Mouse (Mus musculus): ENCODE measurements at regions not wholly inside any gene's neighbourhood (a gene's known extent, or its start where the extent isn't known, plus 50 kb on each side); places are given as distances from the start of the nearest gene placed in this dataset.

DNA sequence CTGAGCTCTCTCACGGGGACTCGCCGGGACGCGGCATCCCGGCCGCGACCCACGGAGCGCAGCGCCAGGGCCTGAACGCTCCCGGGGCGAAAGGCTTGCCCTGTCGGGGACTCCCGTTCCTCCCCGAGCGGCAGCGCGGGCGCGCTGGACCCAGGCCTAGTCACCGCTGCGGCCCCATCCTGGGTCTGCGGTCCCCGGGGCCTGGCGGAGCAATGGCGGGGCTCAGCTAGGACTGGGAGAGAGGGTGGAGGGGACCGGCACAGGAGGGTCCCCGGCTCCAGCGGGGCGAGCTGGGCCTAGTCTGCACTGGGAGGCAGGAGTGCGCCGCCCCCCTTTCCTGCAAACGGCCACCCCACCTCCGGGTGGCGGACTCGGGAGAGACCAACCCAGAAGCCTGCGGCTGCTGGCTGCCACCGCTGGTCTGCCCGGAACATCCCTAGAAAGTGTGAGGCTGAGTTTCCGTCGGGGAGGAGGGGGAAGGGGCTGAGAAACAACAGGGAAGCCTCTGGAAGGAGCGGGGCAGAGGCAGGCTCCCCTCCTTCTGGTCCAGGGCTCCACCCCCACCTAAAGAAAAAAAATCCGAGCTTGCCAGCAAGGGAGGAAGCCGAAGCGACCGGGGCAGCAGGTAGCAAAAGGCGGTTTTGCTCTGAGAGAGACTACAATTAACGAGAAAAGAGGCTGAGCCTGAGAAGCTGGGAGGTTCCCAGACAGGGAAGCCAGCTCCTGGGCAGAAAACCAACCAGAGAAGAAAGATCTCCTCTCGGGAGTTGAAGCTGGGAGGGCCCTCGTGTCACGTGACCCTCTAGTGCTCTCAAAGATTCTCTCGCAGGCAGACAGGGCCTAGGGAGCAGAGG is 67.9 kb upstream of the Cplx2 start:
- Histone ChIP-seq H3K4me2 (peak overlapping the region; percentile 96), H3K27me3 (replicated peaks) (no peaks in the 10 kb centered on the region)
- under 1% methylated on average over 54 of the region's 54 CpGs for WGBS

DNA sequence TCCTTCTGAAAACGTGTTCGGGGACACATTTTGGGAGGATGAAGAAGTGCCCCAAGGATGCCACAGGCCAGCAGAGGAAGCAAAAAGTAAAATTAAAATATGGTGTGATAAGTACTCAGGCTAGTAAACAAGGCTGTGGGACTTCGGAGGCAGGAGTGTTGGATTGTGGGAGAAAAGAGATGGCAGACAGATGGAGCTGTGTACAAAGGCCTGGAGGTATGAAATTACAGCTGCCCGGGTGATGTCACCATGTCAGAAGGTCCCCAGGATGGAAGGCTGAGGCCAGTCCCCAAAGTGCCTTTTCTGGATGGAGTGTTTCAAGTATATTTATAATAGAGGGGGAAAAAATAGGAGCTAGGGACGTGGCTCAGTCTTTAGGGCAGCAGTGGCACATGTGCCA is 66.9 kb upstream of the Cplx2 start:
- no peak for ATAC-seq (ENCODE audit: low FRiP score)
- H3K27me3 ChIP-seq (replicated peaks): no peaks in the 10 kb centered on the region
- H3K4me2 ChIP-seq: peak overlapping the region; percentile 96
- 34% methylated on average over 5 of the region's 5 CpGs for WGBS
- peaks cover 38% of the 10 kb centered on the region for H3K4me1 ChIP-seq
- no peak overlapping the region; the same call in 1 of the 2 replicates for H3K4me3 ChIP-seq (replicated peaks)
- H3K9ac ChIP-seq (replicated peaks): no peak overlapping the region
- no peaks in the 10 kb centered on the region for H3K36me3 ChIP-seq
- no peaks in the 10 kb centered on the region for H3K9me3 ChIP-seq (replicated peaks)
- H3K27ac ChIP-seq (replicated peaks): peak overlapping the region; percentile 98

More for the DNA sequence above, 67.9 kb upstream of the Cplx2 start:
- peak; percentile 76 for ATAC-seq (ENCODE audit: low FRiP score)
- H3K9me3 ChIP-seq (replicated peaks): no peaks in the 10 kb centered on the region
- no peaks in the 10 kb centered on the region for H3K36me3 ChIP-seq
- H3K9ac ChIP-seq (replicated peaks): peak overlapping the region; percentile 96
- peak overlapping the region; percentile 98 for H3K27ac ChIP-seq (replicated peaks)
- H3K4me3 ChIP-seq (replicated peaks): peak overlapping the region; percentile 74
- peaks cover 31% of the 10 kb centered on the region for H3K4me1 ChIP-seq

DNA sequence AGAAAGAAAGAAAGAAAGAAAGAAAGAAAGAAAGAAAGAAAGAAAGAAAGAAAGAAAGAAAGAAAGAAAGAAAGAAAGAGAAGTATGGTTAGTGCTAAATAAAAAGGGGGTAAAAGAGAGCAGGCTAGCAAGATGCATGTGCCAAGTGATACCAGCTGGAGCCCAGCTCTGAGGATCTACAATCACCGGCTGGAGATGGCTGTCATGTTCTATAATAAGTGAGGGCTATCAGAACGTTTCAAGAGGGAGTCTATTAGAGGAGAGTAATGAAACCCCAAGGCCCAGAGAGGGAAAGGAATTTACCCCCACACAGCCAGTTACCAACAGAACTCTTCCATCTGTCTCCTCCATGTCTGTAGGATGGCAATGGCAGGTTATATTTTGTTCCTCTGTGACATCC is 62.6 kb upstream of the Cplx2 start:
- Histone ChIP-seq H3K27me3 (replicated peaks) (no peaks in the 10 kb centered on the region), H3K27ac (replicated peaks) (peak overlapping the region; percentile 64), H3K9me3 (replicated peaks) (no peaks in the 10 kb centered on the region), H3K36me3 (no peaks in the 10 kb centered on the region), H3K4me3 (replicated peaks) (no peak overlapping the region), H3K9ac (replicated peaks) (no peak overlapping the region), H3K4me2 (no peak overlapping the region), H3K4me1 (peaks cover 43% of the 10 kb centered on the region)
- no peak for ATAC-seq (ENCODE audit: low FRiP score)
- 31% methylated on average over 2 of the region's 2 CpGs for WGBS

DNA sequence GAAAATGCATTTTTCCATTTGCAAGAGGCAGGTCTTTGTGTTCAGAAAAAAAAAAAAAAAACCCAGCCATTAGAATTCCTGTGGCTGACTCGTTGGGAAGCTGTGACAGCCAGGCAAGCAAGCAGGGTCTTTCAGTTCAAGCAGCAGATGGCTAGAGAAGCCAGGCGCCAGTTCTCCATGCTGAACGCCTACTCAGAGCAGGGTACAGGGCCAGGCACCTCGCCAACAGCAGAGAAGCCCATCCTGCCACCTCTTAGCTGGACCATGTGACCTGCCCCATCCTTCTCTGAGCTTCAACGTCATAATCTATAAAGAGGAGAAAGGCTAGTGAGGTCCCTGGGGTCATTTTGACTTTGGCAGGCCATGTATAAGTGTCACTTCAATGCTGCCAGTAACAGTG is 61.8 kb upstream of the Cplx2 start:
- no peak overlapping the region for H3K9ac ChIP-seq (replicated peaks)
- H3K27ac ChIP-seq (replicated peaks): peak overlapping the region; percentile 64
- peak; percentile 45; the same call in 1 of the 2 replicates for ATAC-seq (ENCODE audit: low FRiP score)

GRCm38 (mm10) chr13:54310144-54310543 is 61.0 kb upstream of the Cplx2 start:
- Histone ChIP-seq H3K9me3 (replicated peaks) (no peaks in the 10 kb centered on the region), H3K27me3 (replicated peaks) (no peaks in the 10 kb centered on the region), H3K4me2 (no peak overlapping the region), H3K9ac (replicated peaks) (no peak overlapping the region), H3K4me1 (peaks cover 37% of the 10 kb centered on the region), H3K27ac (replicated peaks) (peak overlapping the region; percentile 64; the same call in 1 of the 2 replicates), H3K4me3 (replicated peaks) (no peak overlapping the region), H3K36me3 (no peaks in the 10 kb centered on the region)
- no peak for ATAC-seq (ENCODE audit: low FRiP score)
- 55% methylated on average over 4 of the region's 4 CpGs for WGBS

More for the DNA sequence above, 61.8 kb upstream of the Cplx2 start:
- H3K9me3 ChIP-seq (replicated peaks): no peaks in the 10 kb centered on the region
- no peak overlapping the region for H3K4me3 ChIP-seq (replicated peaks)
- H3K4me2 ChIP-seq: no peak overlapping the region
- H3K4me1 ChIP-seq: peaks cover 40% of the 10 kb centered on the region
- H3K27me3 ChIP-seq (replicated peaks): no peaks in the 10 kb centered on the region
- 25% methylated on average over 5 of the region's 5 CpGs for WGBS
- H3K36me3 ChIP-seq: no peaks in the 10 kb centered on the region

DNA sequence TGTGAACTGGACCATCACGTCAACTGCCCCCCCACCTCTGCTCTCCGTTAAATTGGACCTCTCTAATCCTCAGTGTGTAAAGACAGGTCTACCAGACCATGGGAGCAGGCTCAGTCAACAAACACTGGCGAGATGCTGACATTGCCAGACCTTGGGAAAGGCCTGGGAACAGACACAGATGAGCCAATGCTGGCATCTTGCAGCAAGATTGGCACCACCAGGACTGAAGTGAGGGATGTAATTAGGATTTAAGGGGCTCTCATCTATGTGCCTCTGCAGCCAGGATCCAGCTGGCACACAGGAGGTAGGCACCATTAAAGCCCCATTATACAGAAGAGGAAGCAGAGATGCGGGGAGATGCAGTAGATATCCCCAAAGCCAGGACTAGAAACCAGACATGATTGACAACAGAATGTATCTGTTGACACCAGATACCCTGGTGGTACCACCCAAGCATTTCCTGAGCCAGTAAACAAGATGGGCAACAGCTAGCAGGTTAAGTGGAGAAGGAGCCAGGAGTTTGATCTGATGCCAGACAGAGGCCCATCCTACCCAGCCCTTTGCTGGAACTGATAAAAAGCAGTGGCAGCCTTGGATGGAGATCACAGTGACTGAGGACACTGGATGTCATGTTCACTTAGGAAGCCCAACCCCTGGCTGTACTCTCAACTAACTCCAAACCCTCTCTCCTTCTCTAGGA is 59.7 kb upstream of the Cplx2 start:
- Histone ChIP-seq H3K9ac (replicated peaks) (no peak overlapping the region), H3K36me3 (no peaks in the 10 kb centered on the region), H3K4me2 (no peak overlapping the region), H3K27me3 (replicated peaks) (no peaks in the 10 kb centered on the region), H3K9me3 (replicated peaks) (no peaks in the 10 kb centered on the region), H3K27ac (replicated peaks) (no peak overlapping the region), H3K4me1 (peaks cover 37% of the 10 kb centered on the region), H3K4me3 (replicated peaks) (no peak overlapping the region)
- 85% methylated on average over 4 of the region's 4 CpGs for WGBS
- no peak for ATAC-seq (ENCODE audit: low FRiP score)

DNA sequence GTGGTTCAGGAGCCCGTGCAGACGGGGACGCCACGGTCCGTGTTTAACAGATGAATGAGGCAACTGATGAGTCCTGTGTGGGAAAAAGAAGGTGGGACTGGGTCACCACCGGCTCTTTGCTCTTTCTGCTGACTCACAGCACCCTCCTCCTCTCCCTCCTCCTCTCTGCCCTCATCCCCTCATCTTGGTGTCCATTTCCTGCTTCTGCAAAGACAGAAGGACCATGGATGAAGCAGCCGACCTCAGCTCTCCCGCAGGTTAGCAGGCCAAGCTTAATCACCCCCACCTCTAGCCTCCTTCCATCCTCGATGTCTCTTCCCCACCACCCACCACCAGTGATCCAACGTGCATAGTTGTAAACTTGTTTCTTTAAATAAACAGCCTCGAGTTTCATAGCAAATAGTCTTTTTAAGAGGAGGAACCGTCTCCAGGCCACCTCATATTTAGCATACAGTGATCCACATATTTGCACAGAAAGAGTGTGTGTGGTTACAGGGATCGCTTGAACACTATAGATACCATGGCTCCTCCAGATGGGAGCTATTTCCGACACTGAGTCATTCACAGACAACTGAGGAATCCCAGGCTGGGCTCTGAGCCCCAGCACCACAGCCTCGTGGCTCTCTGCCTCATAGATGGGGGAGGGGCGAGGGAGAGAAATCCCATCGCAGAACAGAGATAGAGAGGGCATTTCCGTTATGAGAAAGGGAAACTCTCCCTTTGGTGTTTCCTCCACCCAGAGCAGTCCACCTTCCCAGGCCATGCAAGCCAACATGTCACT is 58.6 kb upstream of the Cplx2 start:
- Histone ChIP-seq H3K27me3 (replicated peaks) (no peaks in the 10 kb centered on the region), H3K4me1 (peaks cover 32% of the 10 kb centered on the region), H3K36me3 (no peaks in the 10 kb centered on the region), H3K27ac (replicated peaks) (no peak overlapping the region), H3K4me3 (replicated peaks) (no peak overlapping the region), H3K9me3 (replicated peaks) (no peaks in the 10 kb centered on the region), H3K9ac (replicated peaks) (no peak overlapping the region), H3K4me2 (no peak overlapping the region)
- 79% methylated on average over 18 of the region's 18 CpGs for WGBS
- no peak for ATAC-seq (ENCODE audit: low FRiP score)

- Histone ChIP-seq H3K9me3 (replicated peaks) (no peaks in the 10 kb centered on the region), H3K4me2 (no peak overlapping the region), H3K27me3 (replicated peaks) (no peaks in the 10 kb centered on the region), H3K4me1 (peaks cover 14% of the 10 kb centered on the region), H3K27ac (replicated peaks) (no peak overlapping the region), H3K4me3 (replicated peaks) (no peak overlapping the region), H3K9ac (replicated peaks) (no peak overlapping the region), H3K36me3 (no peaks in the 10 kb centered on the region)
- 94% methylated on average over 3 of the region's 3 CpGs for WGBS
- ATAC-seq (ENCODE audit: low FRiP score): no peak
Measured at GRCm38 (mm10) chr13:54315333-54315732, 55.8 kb upstream of the Cplx2 start.

DNA sequence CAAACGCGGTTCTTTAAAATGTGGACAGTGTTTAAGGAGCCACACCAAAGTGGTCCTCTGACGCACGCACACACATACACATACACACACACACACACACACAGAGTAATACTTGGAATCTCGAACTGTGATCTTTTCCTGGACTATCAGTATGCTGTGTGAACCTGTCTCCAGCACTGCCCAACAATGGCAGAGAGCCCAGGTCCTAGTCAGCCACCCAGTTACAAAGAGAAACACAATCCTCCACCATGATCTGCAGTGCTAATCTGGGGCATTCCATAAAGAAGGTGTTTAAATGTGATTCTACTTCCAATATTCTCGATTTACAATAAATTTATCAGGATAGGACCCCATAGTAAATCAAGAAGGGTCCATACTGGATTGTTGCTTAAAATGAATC is 54.2 kb upstream of the Cplx2 start:
- peaks cover 12% of the 10 kb centered on the region for H3K4me1 ChIP-seq
- H3K4me3 ChIP-seq (replicated peaks): no peak overlapping the region
- H3K27me3 ChIP-seq (replicated peaks): no peaks in the 10 kb centered on the region
- H3K27ac ChIP-seq (replicated peaks): no peak overlapping the region
- ATAC-seq (ENCODE audit: low FRiP score): no peak
- no peak overlapping the region for H3K4me2 ChIP-seq
- WGBS: 93% methylated on average over 6 of the region's 6 CpGs
- no peaks in the 10 kb centered on the region for H3K36me3 ChIP-seq
- H3K9me3 ChIP-seq (replicated peaks): no peaks in the 10 kb centered on the region
- H3K9ac ChIP-seq (replicated peaks): no peak overlapping the region

DNA sequence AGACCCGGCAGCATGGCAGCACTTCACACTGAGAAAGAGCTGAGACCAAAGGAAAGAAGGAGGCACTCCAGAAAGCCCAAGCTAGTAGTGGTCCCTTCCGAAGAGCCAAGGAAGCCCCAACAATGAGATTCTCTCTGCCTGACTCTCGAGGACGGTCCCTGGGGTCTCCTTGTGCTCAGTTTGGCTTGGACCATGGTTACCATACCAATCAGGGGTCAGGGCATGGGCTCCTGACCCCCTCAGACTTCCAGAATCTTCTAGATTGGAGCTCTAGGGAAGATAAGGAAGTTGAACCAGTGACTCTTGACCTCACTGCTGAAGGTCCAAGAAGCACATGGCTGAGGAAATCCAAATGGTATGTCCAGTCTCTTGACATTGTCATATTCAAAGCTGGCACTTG is 53.0 kb upstream of the Cplx2 start:
- Histone ChIP-seq H3K4me3 (replicated peaks) (no peak overlapping the region), H3K27ac (replicated peaks) (no peak overlapping the region), H3K9ac (replicated peaks) (no peak overlapping the region), H3K4me1 (peaks cover 7% of the 10 kb centered on the region; the same call in 1 of the 2 replicates), H3K36me3 (no peaks in the 10 kb centered on the region), H3K9me3 (replicated peaks) (no peaks in the 10 kb centered on the region), H3K4me2 (no peak overlapping the region), H3K27me3 (replicated peaks) (no peaks in the 10 kb centered on the region)
- ATAC-seq (ENCODE audit: low FRiP score): no peak
- WGBS: 91% methylated on average over 4 of the region's 4 CpGs

- 86% methylated on average over 5 of the region's 5 CpGs for WGBS
- Histone ChIP-seq H3K27ac (replicated peaks) (no peak overlapping the region), H3K27me3 (replicated peaks) (no peaks in the 10 kb centered on the region), H3K9me3 (replicated peaks) (no peaks in the 10 kb centered on the region), H3K4me2 (no peak overlapping the region), H3K4me3 (replicated peaks) (no peak overlapping the region), H3K36me3 (no peaks in the 10 kb centered on the region), H3K9ac (replicated peaks) (no peak overlapping the region), H3K4me1 (peaks cover 5% of the 10 kb centered on the region; the same call in 1 of the 2 replicates)
- ATAC-seq (ENCODE audit: low FRiP score): no peak
Measured at GRCm38 (mm10) chr13:54318601-54319000, 52.5 kb upstream of the Cplx2 start.
